Mouse (Mus musculus): ENCODE results near the gene Tmem115. TPM values are rescaled to one million over a fixed set of nuclear protein-coding genes. Genes with fewer than 3 reads are reported as not detected.
A peak's percentile ranks its signal among the peaks of the same experiment; 100 is the strongest.

The Tmem115 gene
- polyA plus RNA-seq, 1 experiment from 2014 or later: 38.6 TPM

DNA sequence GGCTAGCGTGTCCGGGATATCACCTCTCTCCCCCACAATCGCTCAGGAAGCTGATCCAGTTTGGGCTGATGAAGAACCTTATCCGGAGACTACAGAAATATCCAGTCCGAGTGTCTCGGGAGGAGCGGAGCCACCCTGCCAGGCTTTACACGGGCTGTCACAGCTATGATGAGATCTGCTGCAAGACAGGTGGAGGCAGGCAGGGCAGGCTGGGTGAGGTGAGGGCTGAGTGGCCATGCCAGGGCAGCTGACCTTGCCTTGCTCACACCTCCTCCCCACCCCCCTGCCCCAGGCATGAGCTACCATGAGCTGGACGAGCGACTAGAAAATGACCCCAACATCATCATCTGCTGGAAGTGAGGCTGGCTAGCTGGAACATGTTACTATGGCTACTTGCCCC lies 11.5 kb downstream of the Tmem115 start:
- Histone ChIP-seq H3K4me3 (no peak overlapping the region), H3K9me3 (replicated peaks) (no peaks in the 10 kb centered on the region), H3K36me3 (peaks cover 25% of the 10 kb centered on the region), H3K4me1 (peaks cover 65% of the 10 kb centered on the region), H3K27me3 (ENCODE audit: low read depth, poor library complexity, severe bottlenecking) (peaks cover 29% of the 10 kb centered on the region), H3K27ac (replicated peaks) (no peak overlapping the region)
- no peak for DNase-seq (ENCODE audit: low spot score)
- WGBS: 91% methylated on average over 10 of the region's 10 CpGs

DNA sequence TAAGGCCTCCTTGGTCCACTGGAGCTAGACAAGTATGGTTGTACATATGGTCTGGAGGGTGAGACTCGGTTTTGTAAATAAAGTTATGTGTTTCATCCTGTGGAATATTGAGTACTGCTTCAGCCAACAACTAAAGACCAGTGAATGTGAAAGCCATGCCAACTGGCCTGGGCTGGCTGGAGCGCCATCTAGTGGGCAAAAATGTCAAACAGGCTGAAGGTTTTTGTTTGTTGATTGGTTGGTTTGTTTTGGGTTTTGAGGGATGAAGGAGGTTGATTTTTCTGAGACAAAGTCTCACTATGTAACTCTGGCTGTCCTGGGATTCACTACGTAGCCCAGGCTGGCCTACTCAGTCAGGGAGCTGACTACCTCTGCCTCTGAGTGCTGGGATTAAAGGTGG lies 11.9 kb downstream of the Tmem115 start:
- Histone ChIP-seq H3K36me3 (peaks cover 23% of the 10 kb centered on the region), H3K9me3 (replicated peaks) (no peaks in the 10 kb centered on the region), H3K27ac (replicated peaks) (no peak overlapping the region), H3K4me3 (no peak overlapping the region), H3K4me1 (peaks cover 67% of the 10 kb centered on the region), H3K27me3 (ENCODE audit: low read depth, poor library complexity, severe bottlenecking) (peaks cover 33% of the 10 kb centered on the region)
- peak; percentile 77 for DNase-seq (ENCODE audit: low spot score)
- 8% methylated on average over 3 of the region's 3 CpGs for WGBS

GRCm38 (mm10) chr9:107547026-107547425 lies 13.3 kb downstream of the Tmem115 start, which contains the start of gene Zmynd10:
TSS of gene Zmynd10 (plus strand) at chr9:107547298.
- Histone ChIP-seq H3K4me1 (peaks cover 70% of the 10 kb centered on the region), H3K27ac (replicated peaks) (peak within 1 kb of the TSS; percentile 46)

GRCm38 (mm10) chr9:107547957-107548356 lies 14.2 kb downstream of the Tmem115 start:
- Histone ChIP-seq H3K9me3 (replicated peaks) (no peaks in the 10 kb centered on the region), H3K4me1 (peaks cover 70% of the 10 kb centered on the region), H3K27ac (replicated peaks) (0 out of 2 replicates have a peak overlapping the region, but pooled peaks have one; percentile 5), H3K27me3 (ENCODE audit: low read depth, poor library complexity, severe bottlenecking) (peaks cover 56% of the 10 kb centered on the region), H3K4me3 (no peak overlapping the region), H3K36me3 (peaks cover 23% of the 10 kb centered on the region)
- DNase-seq (ENCODE audit: low spot score): no peak
- WGBS: 81% methylated on average over 5 of the region's 5 CpGs

More at GRCm38 (mm10) chr9:107547026-107547425, 13.3 kb downstream of the Tmem115 start, which contains the start of gene Zmynd10:
- H3K27me3 ChIP-seq (ENCODE audit: low read depth, poor library complexity, severe bottlenecking): peaks cover 47% of the 10 kb centered on the region
- 6% methylated on average over 20 of the region's 20 CpGs for WGBS
- peak; percentile 90 for DNase-seq (ENCODE audit: low spot score)
- peaks cover 23% of the 10 kb centered on the region for H3K36me3 ChIP-seq
- peak within 1 kb of the TSS; percentile 44 for H3K4me3 ChIP-seq
- H3K9me3 ChIP-seq (replicated peaks): no peaks in the 10 kb centered on the region

GRCm38 (mm10) chr9:107548820-107549219 lies 15.1 kb downstream of the Tmem115 start:
- H3K4me1 ChIP-seq: peaks cover 71% of the 10 kb centered on the region
- WGBS: 90% methylated on average over 10 of the region's 10 CpGs
- H3K27me3 ChIP-seq (ENCODE audit: low read depth, poor library complexity, severe bottlenecking): peaks cover 63% of the 10 kb centered on the region
- H3K9me3 ChIP-seq (replicated peaks): no peaks in the 10 kb centered on the region
- DNase-seq (ENCODE audit: low spot score): no peak
- no peak overlapping the region for H3K4me3 ChIP-seq
- H3K36me3 ChIP-seq: peaks cover 16% of the 10 kb centered on the region
- H3K27ac ChIP-seq (replicated peaks): no peak overlapping the region

DNA sequence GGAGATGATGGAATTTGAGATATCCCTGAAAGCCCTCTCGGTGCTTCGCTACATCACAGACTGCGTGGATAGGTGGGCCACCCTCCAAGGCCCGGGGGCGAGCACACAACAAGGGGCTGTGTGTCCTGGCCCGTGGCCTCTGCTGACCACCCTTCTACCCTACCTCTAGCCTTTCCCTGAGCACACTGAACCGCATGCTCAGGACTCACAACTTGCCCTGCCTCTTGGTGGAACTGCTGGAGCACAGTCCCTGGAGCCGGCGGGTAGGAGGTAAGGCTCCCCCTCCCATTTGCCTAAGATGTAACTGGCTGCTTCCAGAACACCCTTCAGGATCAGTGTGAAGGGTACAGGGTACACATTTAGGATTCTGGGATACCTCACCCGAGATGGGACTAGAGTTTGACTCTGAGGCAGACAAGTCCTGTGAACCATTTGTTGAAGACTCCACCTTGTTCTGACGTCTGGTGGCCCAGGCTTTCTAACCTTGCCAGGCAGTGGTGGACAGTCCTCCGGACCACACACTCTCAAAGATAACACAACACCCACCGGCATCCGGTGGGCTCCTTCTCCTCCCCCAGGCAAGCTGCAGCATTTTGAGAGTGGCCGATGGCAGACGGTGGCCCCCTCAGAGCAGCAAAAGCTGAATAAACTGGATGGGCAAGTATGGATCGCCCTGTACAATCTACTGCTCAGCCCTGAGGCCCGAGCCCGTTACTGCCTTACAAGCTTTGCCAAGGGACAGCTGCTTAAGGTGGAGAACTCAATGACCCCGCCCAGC lies 15.7 kb downstream of the Tmem115 start:
- H3K36me3 ChIP-seq: peaks cover 9% of the 10 kb centered on the region
- 0 out of 2 replicates have a peak overlapping the region, but pooled peaks have one; percentile 58 for H3K4me3 ChIP-seq
- no peak for DNase-seq (ENCODE audit: low spot score)
- peaks cover 76% of the 10 kb centered on the region for H3K4me1 ChIP-seq
- peaks cover 63% of the 10 kb centered on the region for H3K27me3 ChIP-seq (ENCODE audit: low read depth, poor library complexity, severe bottlenecking)
- no peak overlapping the region for H3K27ac ChIP-seq (replicated peaks)
- WGBS: 89% methylated on average over 20 of the region's 20 CpGs
- H3K9me3 ChIP-seq (replicated peaks): no peaks in the 10 kb centered on the region

DNA sequence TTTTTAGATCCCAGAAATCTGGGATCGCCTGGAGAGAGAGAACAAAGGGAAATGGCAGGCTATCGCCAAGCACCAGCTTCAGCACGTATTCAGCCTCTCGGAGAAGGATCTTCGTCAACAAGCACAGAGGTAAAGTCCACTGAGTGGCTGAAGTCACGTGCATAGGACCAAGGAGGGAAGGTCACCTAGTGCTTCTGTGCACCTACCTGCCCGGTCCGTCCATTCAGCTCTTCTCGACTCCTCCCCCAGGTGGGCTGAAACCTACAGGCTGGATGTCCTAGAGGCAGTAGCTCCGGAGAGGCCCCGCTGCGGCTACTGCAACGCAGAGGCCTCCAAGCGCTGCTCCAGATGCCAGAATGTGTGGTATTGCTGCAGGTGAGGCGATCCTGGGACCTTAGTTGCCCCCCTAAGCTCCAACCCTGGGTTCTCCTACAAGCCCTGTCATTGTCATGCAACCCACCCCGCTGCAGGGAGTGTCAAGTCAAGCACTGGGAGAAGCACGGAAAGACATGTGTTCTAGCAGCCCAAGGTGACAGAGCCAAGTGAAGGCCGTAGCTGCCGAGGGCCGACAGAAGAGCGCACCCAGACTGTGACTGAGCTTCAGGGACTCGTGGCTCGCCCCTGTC lies 16.9 kb downstream of the Tmem115 start:
- H3K27ac ChIP-seq (replicated peaks): peak overlapping the region; percentile 80
- peak overlapping the region; percentile 58 for H3K4me3 ChIP-seq
- peaks cover 63% of the 10 kb centered on the region for H3K27me3 ChIP-seq (ENCODE audit: low read depth, poor library complexity, severe bottlenecking)
- WGBS: 17% methylated on average over 23 of the region's 23 CpGs
- no peaks in the 10 kb centered on the region for H3K9me3 ChIP-seq (replicated peaks)
- no peaks in the 10 kb centered on the region for H3K36me3 ChIP-seq
- no peak for DNase-seq (ENCODE audit: low spot score)
- H3K4me1 ChIP-seq: peaks cover 81% of the 10 kb centered on the region

DNA sequence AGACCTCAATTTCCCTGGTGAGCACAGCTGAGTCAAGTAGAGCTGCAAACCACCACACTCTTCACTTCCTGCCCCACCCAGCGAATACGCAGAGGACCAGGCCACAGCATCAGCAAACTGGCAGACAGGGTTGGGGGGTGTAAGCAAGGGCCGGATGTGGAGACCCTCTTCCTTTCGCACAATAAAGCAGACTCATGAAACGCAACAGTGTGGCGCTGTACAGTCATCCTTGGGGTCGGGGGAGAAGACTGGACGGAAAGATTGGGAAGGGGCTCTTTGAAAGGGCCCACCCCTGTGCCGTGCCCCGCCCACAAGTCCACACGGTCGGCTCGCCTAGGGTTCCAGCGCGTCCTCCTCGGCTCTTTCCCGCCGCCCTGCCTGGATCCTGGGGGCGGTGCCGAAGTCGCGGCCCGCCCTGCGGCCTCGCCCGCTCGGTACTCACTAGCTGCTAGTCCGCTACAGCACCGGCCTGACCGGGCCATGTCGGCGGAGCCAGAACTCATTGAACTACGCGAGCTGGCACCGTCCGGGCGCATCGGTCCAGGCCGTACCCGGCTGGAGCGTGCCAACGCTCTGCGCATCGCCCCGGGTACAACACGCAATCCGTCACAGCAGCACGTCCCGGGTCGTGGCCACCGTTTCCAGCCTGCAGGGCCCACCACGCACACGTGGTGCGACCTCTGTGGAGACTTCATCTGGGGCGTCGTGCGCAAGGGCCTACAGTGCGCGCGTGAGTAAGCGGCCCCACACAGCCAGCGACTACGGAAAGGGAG lies 17.6 kb downstream of the Tmem115 start, which contains the start of gene Rassf1:
Gene Rassf1, plus strand, starts transcription at position 439 of the 773 bp plus-strand sequence.
- Histone ChIP-seq H3K27ac (replicated peaks) (peak within 1 kb of the TSS; percentile 80), H3K4me3 (peak within 1 kb of the TSS; percentile 58), H3K36me3 (peaks cover under 1% of the 10 kb centered on the region; the same call in 1 of the 2 replicates), H3K4me1 (peaks cover 82% of the 10 kb centered on the region), H3K27me3 (ENCODE audit: low read depth, poor library complexity, severe bottlenecking) (peaks cover 63% of the 10 kb centered on the region), H3K9me3 (replicated peaks) (no peaks in the 10 kb centered on the region)
- peak; percentile 76 for DNase-seq (ENCODE audit: low spot score)
- under 1% methylated on average over 61 of the region's 63 CpGs for WGBS

- H3K36me3 ChIP-seq: peaks cover 6% of the 10 kb centered on the region
- peaks cover 63% of the 10 kb centered on the region for H3K27me3 ChIP-seq (ENCODE audit: low read depth, poor library complexity, severe bottlenecking)
- H3K27ac ChIP-seq (replicated peaks): peak overlapping the region; percentile 80
- WGBS: 3% methylated on average over 8 of the region's 8 CpGs
- no peak for DNase-seq (ENCODE audit: low spot score)
- H3K9me3 ChIP-seq (replicated peaks): no peaks in the 10 kb centered on the region
- peaks cover 82% of the 10 kb centered on the region for H3K4me1 ChIP-seq
- peak overlapping the region; percentile 58 for H3K4me3 ChIP-seq
Measured at GRCm38 (mm10) chr9:107551890-107552355, 18.2 kb downstream of the Tmem115 start.

- no peaks in the 10 kb centered on the region for H3K9me3 ChIP-seq (replicated peaks)
- H3K36me3 ChIP-seq: peaks cover 16% of the 10 kb centered on the region
- peak overlapping the region; percentile 88 for H3K4me3 ChIP-seq
- H3K27me3 ChIP-seq (ENCODE audit: low read depth, poor library complexity, severe bottlenecking): peaks cover 58% of the 10 kb centered on the region
- DNase-seq (ENCODE audit: low spot score): no peak
- H3K27ac ChIP-seq (replicated peaks): no peak overlapping the region
- WGBS: 81% methylated on average over 5 of the region's 5 CpGs
- peaks cover 73% of the 10 kb centered on the region for H3K4me1 ChIP-seq
Measured at GRCm38 (mm10) chr9:107552690-107553393, 19.1 kb downstream of the Tmem115 start.

GRCm38 (mm10) chr9:107553541-107554318 lies 20.0 kb downstream of the Tmem115 start:
- peak overlapping the region; percentile 96 for H3K27ac ChIP-seq (replicated peaks)
- peaks cover 24% of the 10 kb centered on the region for H3K36me3 ChIP-seq
- peaks cover 69% of the 10 kb centered on the region for H3K4me1 ChIP-seq
- DNase-seq (ENCODE audit: low spot score): no peak
- H3K4me3 ChIP-seq: peak overlapping the region; percentile 88
- H3K9me3 ChIP-seq (replicated peaks): no peaks in the 10 kb centered on the region
- peaks cover 50% of the 10 kb centered on the region for H3K27me3 ChIP-seq (ENCODE audit: low read depth, poor library complexity, severe bottlenecking)
- WGBS: 9% methylated on average over 37 of the region's 37 CpGs
